Mouse (Mus musculus): ENCODE measurements around the gene Gm3676.
"Not testable (repeated sequence)": the region's sequence is repeated elsewhere in the genome, so short reads cannot be mapped to it uniquely, and the experiment has no call there.

The Gm3676 gene

DNA sequence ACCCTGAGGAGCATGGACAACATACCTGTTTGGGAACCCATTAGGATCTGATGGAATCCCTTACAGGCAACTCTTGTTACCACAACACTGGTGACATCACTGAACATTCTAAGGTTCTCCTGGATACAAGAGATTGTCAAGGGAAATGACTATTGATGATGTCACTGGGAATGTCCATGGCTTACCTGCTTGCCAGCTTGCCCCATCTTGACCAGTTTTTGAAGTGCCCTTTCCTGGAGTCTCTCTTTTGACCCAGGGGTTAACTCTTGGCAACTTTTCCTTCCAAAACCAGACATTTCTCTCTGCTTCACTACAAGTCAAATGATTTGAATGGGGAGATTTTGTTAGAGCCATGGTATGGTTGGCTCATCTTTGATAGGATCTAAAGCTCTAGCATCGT, at the start of gene Gm3676:
Gm3676 (minus strand) TSS at position 101 of the 400 bp plus-strand sequence.
- in situ Hi-C loops (cut with MboI; ENCODE audit: low sequenced_read_pairs) = not testable (repeated sequence)

DNA sequence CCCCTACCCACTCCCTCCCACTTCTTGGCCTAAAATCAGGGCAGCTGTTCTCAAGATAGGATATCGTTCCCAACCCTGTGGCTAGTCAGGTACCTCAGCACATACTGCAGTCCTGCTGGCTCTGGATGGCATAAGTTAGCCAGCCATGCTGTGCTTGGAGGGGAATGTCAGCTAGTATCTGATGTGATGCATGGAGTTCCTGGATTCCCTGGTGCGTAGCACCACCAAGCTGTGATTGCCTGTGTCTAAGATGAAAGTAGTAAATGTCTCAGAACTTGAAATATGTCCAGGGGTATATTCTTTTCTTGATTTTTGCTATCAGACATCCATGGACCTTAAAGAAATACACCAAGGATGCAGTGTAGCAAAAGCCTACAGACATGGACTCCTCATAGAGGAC, 1.9 kb upstream of the Gm3676 start:
- in situ Hi-C loops (cut with MboI; ENCODE audit: low sequenced_read_pairs) = not testable (repeated sequence)

DNA sequence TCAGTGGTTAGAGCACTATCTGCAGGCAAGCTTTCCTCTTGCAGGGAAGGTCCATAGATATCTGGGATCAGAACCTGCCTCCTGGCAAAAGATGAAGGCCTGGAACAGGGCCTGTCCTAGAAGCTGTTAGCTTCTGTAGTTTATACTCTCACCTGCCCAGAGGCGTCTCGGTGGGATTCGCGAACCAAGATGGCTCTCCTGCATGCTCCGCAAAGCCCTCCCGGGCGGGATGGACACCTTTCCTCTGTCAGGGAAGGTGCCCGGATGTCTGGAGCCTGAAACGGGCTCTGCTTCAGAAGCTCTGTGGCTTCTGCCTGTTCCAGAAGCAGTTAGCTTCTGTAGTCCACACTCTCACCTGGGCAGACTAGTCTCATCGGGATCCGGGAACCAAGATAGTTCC, 16.1 kb downstream of the Gm3676 start:
- in situ Hi-C loops (cut with MboI; ENCODE audit: low sequenced_read_pairs) = not testable (repeated sequence)

DNA sequence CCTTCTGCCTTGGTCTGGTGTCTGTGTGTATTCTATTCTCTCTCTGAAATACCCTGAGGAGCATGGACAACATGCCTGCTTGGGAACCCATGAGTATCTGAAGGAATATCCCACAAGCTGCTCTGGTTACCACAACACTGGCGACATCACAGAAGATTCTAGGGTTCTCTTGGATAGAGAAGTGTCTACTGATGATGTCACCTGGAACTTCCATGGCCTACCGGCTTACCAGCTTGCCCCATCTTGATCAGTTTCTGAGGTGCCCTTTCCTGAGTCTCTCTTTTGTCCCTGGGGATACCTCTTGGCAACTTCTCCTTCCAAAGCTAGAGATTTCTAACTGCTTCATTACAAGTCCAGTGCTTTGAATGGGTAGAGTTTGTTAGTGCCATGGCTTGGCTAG, 21.8 kb downstream of the Gm3676 start, which contains the start of gene Gm3072:
Gm3072 (minus strand) TSS at position 101 of the 400 bp plus-strand sequence.
- in situ Hi-C loops (cut with MboI; ENCODE audit: low sequenced_read_pairs) = not testable (repeated sequence)

DNA sequence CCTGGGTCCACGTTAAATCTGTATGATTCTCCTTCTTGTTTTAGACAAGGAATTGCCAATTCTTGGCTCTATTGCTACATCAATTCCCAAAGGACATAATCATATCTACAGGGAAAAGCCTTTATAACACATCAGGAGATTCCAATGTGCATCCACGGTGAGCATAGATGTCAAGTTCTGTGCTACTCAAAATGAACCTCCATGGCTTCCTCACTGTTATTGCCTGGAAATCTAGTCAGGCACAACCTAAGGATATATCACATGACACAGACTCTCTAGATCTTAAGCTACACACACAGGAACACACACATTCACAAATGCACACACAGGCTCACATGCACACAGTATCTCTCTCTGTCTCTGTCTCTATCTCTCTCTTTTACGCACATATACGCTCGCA, 23.8 kb downstream of the Gm3676 start:
- in situ Hi-C loops (cut with MboI; ENCODE audit: low sequenced_read_pairs) = not testable (repeated sequence)

DNA sequence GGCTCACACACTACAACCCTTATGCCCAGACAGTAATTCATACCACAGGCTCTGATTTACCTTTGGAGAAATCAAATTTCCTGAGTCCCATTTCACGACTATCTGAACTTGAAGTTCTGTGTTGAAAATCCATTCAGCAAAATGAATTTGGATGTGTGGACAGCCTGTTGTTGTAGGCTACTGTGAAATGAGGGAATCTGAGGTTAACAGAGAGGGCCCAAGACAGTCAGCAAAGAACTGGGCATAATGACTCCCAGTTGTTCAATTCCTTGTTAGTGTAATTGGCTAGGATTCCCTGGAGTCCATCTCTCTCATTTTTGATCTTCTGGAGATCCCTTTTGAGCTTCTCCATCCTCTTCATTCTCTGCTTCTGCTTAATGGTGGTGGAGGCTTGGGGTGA, 35.6 kb downstream of the Gm3676 start:
- in situ Hi-C loops (cut with MboI; ENCODE audit: low sequenced_read_pairs) = not testable (repeated sequence)

DNA sequence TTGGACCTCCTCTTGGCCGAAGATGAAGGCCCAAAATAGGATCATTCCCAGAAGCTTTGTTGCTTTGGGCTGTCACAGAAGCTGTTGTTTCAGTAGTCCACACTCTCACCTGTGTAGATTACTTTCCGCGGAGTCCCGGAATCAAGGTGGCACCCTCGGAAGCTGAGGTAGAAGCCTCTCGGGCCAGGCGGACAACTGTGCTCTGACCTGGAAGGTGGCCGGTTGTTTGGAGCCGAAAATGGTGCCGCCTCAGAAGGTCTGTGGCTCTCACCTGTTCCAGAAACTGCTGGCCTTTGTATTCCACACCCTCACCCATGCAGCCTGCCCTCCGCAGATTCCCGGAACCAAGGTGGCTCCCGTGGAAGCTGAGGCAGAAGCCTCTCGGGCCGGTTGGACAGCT, 45.4 kb downstream of the Gm3676 start:
- in situ Hi-C loops (cut with MboI; ENCODE audit: low sequenced_read_pairs) = not testable (repeated sequence)
